Mouse (Mus musculus) MN1 (cell line): ENCODE measurements around the gene Gng7.

Experiments used
- DNase-seq: peaks from one replicate; pipeline ENCODE4 v3.0.0-alpha.2; 2016; ENCODE audit warnings: low spot score

Gng7 gene

DNA sequence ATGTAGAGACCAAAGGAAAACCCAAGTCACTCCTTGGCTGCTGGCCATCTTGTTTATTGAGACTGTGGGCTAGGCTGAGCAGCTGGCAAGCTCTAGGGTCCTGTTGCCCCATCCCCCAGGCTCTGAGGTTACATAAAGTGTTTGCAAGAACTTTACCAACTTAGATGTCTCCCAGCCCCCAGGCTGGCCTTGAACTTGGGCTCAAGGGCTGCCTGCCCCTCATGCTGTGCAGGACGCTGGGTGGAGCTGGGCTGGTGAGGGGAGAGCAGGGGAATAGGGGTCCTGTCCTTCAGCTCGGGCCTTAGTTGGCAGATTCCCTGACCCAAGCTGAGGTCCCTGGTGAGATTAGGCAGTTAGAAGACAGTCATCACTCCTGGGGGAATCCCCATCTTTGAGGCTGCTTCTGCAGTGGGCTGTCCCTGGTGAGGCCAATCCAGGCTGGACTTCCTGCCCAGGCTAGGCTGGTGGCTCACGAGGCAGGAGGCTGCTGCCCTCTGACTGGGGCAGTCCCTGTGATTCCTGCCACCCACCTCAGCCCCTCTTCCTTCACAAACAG is 47.6 kb downstream of the Gng7 start:
- DNase-seq: no peak

GRCm38 (mm10) chr10:80966296-80966695 is 48.4 kb downstream of the Gng7 start:
- no peak for DNase-seq

DNA sequence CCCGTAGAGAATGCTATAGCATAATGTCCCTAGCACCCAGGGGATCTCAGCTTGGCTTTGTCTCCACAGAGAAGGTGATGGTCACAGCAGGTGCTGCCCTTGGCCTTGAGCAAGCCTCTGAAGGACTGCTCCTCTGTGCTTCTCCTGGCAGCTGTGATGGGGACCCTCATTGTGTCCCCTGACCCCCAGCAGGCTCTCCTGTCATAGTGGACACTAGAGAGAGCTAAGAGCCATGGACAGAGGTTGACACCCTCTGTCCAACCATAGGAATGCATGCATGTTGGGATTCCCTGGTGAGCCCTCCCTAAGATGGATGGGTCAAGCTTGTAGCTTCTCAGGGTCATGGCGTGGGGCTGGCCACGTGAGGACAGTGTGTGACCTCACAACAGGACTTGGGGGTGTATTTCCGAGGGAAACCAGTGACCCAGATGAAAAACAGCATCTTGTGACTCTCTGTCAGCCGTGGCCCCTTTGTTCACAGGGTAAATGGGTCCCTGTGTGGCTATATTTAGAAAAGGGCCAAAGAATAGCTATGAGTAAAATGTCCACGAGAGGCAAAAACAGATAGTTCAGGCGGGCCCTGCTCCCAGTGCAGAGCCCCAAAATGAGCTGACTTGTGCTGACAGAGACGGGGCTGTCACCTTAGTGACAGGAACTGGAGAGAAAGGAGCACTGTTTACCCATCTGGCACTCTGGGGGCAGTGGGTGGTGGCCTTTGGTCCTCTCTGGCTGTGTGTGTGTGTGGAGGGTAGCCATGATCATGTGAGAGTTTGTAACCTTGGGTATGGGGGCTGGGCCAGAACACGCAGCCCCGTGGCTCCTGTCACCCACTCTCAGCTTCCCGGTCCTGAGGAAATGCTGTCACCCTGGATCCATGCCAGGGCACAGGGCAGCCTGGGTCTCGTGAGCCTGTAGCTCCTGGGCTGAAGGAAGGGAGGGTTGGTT is 51.4 kb downstream of the Gng7 start:
- DNase-seq: peak; percentile 50

DNA sequence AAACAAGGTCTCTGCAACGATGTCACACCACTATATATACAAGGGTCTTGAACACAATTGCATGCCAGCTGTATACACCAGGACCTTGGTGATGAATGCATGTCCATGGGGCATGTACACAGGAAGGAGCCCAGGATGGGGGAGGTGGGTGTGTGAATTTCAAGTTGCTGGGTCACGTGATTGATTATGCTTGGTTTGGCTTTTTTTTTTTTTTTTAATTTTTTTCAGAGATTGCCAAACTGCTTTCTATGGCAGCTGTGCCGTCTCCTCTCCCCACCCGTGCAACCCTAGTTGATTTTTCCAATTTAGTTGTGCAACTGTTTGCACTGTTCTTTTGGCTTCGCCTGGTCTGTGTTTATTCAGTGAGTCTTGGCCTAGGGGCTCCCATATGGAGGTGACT is 52.2 kb downstream of the Gng7 start:
- DNase-seq: no peak

- DNase-seq: no peak
These were observed 52.7 kb downstream of the Gng7 start for GRCm38 (mm10) chr10:80962051-80962472.

DNA sequence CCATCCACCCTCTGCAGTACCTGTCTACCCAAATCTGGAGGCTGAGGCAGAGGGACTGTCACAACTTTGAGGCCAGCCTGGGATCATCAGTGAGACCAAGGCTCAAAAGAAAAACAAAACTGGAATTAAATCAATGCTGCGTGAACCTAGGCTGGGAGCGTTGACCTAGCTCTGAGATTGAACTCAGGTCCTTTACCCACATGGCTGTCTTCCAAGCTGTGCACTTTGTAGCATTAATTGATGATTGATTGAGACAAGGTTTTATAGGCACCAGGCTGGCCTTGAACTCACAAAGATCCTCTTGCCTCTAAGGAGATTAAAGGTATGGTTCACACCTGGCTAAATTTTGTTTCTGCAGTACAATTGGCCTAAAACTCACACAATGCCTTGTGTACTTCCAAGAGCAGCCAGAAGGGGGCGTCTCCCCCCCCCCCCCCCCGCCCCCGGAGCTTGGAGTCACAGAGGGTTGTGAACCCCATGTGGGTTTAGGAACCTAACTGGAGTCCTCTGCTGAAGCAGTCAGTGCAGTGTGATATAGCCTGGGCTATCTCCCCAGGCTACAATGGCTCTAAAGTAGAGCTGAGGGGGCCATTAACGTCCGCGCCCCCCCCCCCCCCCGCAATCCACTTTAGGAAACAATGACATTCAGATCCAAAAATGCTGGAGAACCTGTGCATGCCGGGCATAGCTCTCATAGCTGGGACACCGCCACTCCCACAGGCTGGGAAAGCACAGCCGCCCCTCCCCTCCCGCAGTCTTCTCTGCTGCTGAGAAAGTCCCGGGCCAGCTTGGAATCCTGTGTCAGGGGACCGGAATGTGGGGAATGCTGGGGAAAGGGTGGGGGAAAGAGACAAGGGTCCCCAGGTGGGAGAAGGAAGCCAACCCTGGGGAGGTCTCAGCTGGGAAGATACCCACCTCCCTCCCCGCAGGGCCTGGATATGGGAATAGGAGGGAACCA is 53.9 kb downstream of the Gng7 start:
- DNase-seq: peak; percentile 57

GRCm38 (mm10) chr10:80958979-80959637 is 55.6 kb downstream of the Gng7 start:
- no peak for DNase-seq

DNA sequence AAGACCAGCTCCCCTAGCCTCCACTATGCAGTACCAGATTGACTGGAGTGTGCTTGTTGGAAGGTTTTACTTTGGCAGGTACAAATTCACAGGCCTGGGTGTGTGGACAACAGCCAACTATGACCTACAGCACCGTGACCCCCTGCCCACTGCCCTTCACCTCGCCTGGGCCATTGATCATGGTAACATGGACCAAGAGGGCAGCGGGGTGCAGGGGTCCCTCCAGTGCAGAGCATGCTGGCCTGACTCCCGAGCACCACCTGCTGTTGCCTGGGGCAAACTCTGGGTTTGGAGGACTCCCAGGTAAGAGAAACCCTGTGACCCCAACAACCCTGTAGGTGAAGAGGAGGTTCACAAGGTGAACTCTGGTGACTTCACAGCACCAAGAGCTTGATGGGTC is 57.0 kb downstream of the Gng7 start:
- DNase-seq: no peak

GRCm38 (mm10) chr10:80956901-80957300 is 57.8 kb downstream of the Gng7 start:
- DNase-seq: no peak

DNA sequence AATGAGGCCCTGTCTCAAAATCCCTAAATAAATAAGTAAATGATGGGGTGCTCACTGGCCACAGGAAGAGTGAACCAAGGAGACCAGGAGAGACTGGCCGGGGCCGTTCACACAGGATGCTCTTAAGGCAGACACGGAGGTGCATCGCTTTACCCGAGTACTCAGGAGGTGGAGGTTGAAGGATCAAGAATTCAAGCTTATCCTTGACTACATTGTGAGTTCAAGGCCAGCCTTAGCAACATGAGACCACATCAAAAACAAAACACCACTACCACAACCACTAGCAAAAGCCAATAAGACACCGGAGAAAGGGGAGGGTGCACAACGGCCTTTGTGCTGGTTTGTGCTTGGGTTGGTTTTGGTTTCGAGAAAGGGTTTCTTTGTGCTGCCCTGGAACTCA is 58.4 kb downstream of the Gng7 start:
- no peak for DNase-seq

DNA sequence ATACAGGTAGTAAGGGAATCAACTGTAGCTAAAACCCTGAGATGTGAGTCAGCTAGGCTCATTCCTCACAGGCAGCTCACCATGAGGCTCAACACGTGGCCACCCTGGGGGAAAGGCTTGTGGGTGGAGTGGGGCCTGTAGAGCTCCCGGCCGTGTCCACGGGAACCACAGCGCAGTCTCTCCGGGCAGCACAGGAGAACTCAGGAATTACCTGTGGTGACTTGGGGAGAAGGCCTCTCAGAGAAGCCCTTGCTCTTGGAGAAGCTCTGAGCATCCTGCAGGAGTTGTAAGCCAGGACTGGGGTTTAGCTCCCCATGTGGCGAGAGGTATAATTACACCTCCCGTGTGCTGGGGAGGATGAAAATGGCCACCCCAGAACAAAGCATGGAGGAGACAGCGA is 59.2 kb downstream of the Gng7 start:
- DNase-seq: peak; percentile 80

- DNase-seq: peak; percentile 33
These were observed 59.9 kb downstream of the Gng7 start for GRCm38 (mm10) chr10:80954843-80955242.

- no peak for DNase-seq
These were observed 60.3 kb downstream of the Gng7 start for GRCm38 (mm10) chr10:80954415-80954814.

- no peak for DNase-seq
These were observed 62.3 kb downstream of the Gng7 start for GRCm38 (mm10) chr10:80952449-80952848.

DNA sequence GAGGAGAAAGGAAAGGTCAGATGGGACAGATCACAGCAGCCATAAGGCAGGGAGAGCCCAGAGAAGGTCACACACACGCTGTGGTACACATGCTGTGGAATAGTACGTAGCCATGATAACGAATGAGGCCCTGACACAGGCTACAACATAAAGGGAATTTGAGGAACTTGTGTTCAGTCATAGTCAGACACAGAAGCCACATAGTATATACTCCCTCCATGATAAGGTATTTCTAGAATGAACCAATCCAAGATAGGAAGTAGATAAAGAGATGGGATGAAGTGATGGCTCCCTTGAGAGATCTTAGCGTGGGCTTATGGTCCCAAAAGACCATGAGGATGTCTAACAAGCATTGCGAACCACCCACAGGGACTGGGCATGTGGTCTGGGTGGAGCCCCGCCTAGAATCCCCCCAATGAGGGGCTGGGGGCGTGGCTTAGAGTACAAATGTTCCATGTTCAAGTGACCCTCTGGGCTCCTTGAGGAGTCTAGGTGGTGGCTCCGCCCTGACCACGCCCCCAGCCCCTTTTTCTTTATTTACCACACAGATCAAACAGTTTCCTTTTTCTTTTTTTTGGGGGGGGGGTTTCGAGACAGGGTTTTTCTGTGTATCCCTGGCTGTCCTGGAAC is 62.9 kb downstream of the Gng7 start:
- no peak for DNase-seq

DNA sequence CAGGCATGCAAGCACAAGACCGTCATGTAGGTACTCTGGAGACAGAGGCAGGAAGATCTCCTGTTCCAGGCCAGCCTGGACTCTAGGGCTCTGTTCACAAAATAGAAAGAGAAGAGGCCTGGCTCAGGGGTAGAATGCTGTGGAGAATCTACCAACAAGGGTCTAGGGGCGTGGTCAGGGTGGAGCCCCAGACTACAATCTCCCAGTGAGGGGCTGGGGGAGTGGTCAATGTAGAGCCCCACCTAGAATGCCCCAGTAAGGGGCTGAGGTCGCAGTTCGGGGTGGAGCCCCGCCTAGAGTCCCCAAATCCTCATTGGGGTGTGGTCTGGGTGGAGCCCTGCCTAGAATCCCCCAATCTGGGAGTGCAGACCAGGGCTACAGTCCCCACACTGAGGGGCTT is 64.4 kb downstream of the Gng7 start:
- no peak for DNase-seq

DNA sequence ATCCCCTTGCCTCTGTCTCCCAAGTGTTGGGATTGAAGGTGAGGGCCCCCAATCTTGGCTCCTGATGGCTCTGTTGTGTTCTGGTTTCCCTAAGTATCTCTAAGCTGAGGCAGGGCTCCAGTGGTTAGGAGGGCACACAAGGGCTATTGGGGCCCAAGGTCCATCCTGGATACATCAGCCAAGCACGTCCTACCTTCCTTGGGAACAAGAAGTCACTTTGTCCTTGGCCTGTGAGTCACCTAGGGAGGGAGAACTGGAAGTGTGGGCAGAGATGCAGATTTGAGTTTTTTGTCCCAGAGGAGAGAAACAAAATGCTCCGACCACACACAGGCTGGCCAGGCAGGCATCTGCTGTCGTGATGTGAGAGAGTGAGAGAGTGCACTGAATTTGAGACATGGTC is 65.7 kb downstream of the Gng7 start:
- no peak for DNase-seq

GRCm38 (mm10) chr10:80948570-80948969 is 66.2 kb downstream of the Gng7 start:
- peak; percentile 48 for DNase-seq

GRCm38 (mm10) chr10:80947802-80948201 is 66.9 kb downstream of the Gng7 start:
- peak; percentile 68 for DNase-seq

DNA sequence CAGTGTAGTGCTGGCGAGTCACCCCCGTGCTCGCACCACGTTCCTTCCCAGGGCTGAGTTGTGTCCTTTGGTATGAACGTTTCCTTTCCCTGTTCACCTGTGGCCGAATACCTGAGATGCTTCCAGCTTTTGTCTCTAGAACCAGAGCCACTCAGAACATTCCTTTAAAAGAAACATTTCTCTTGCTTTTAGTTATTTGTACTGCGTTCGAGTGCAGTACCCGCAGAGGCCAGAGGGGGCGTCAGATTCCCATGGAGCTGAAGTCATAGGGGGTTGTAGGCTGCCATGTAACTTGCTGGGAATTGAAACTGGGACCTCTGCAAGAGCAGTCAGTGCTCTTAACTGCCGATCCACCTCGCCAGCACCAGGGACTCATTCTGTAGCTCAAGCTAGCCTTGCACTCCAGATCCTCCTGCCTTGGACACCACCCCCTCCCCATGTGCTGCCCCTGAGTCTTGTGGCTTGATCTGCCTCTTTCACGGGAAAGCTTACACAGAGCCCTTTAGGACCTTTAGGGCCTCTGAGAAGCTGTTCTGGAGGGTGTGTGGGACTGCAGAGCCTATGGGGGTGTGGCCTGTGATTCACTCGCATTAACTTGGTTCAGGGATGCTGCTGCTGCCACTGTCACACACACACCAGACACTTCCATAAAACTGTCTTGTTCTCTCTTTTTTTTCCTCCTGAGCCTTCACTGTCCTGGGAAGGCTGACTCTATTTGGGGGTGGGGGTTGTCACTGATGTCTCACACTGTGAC is 67.9 kb downstream of the Gng7 start:
- DNase-seq: peak; percentile 50

GRCm38 (mm10) chr10:80944231-80944630 is 70.5 kb downstream of the Gng7 start:
- DNase-seq: no peak
